Mouse (Mus musculus) regulatory T cell (primary cell): Measurements from ENCODE around the gene Dact2.

Source experiments
- in situ Hi-C: fragments of 300-600 bp; cut with MboI, MseI; formaldehyde crosslinking; loops from one replicate; pipeline ENCODE4 v1.15.1; 2025; ENCODE audit warnings: high pct_unique_total_duplicates

The Dact2 gene

GRCm38 (mm10) chr17:14212796-14213195 lies 8.7 kb upstream of the Dact2 start:
- in situ Hi-C loops: no loop called here

- in situ Hi-C loops: no loop called here
Observed at GRCm38 (mm10) chr17:14207093-14207561, 3.0 kb upstream of the Dact2 start.

- in situ Hi-C loops: no loop called here
Observed at GRCm38 (mm10) chr17:14206062-14206461, 2.0 kb upstream of the Dact2 start.

- in situ Hi-C loops: no loop called here
Observed at GRCm38 (mm10) chr17:14205236-14205635, 1.1 kb upstream of the Dact2 start.

GRCm38 (mm10) chr17:14203121-14203941 lies 773 bp downstream of the Dact2 start:
- in situ Hi-C loops: no loop called here

GRCm38 (mm10) chr17:14202291-14203030 lies 1.6 kb downstream of the Dact2 start:
- in situ Hi-C loops: no loop called here

- in situ Hi-C loops: no loop called here
Observed at GRCm38 (mm10) chr17:14201281-14201787, 2.8 kb downstream of the Dact2 start.

GRCm38 (mm10) chr17:14200206-14200605 lies 3.9 kb downstream of the Dact2 start:
- in situ Hi-C loops: no loop called here

- in situ Hi-C loops: loop anchor here (10.0 kb wide), 1 partner anchor 345 kb away; no protein-coding TSS in a partner anchor
Observed at GRCm38 (mm10) chr17:14199621-14200020, 4.5 kb downstream of the Dact2 start.

- in situ Hi-C loops: loop anchor here (10.0 kb wide), 1 partner anchor 338 kb away; no protein-coding TSS in a partner anchor
Observed at GRCm38 (mm10) chr17:14192924-14193323, 11.2 kb downstream of the Dact2 start.

- in situ Hi-C loops: loop anchor here (10.0 kb wide), 1 partner anchor 338 kb away; no protein-coding TSS in a partner anchor
Observed at GRCm38 (mm10) chr17:14192432-14192831, 11.7 kb downstream of the Dact2 start.

GRCm38 (mm10) chr17:14188455-14188854 lies 15.6 kb downstream of the Dact2 start:
- in situ Hi-C loops: no loop called here

- in situ Hi-C loops: no loop called here
Observed at GRCm38 (mm10) chr17:14187096-14187495, 17.0 kb downstream of the Dact2 start.

GRCm38 (mm10) chr17:14186176-14186575 lies 17.9 kb downstream of the Dact2 start:
- in situ Hi-C loops: no loop called here

GRCm38 (mm10) chr17:14184192-14184814 lies 19.8 kb downstream of the Dact2 start:
- in situ Hi-C loops: no loop called here

GRCm38 (mm10) chr17:14183717-14184116 lies 20.4 kb downstream of the Dact2 start:
- in situ Hi-C loops: no loop called here

GRCm38 (mm10) chr17:14182860-14183259 lies 21.2 kb downstream of the Dact2 start:
- in situ Hi-C loops: no loop called here

- in situ Hi-C loops: no loop called here
Observed at GRCm38 (mm10) chr17:14178911-14179310, 25.2 kb downstream of the Dact2 start.

- in situ Hi-C loops: no loop called here
Observed at GRCm38 (mm10) chr17:14178475-14178874, 25.6 kb downstream of the Dact2 start.

GRCm38 (mm10) chr17:14178049-14178448 lies 26.1 kb downstream of the Dact2 start:
- in situ Hi-C loops: no loop called here

- in situ Hi-C loops: no loop called here
Observed at GRCm38 (mm10) chr17:14177018-14177417, 27.1 kb downstream of the Dact2 start.

- in situ Hi-C loops: no loop called here
Observed at GRCm38 (mm10) chr17:14175704-14176103, 28.4 kb downstream of the Dact2 start.
